Mouse (Mus musculus) G1E (cell line): ENCODE results near the gene Agpat3. TPM values are rescaled to one million over a fixed set of nuclear protein-coding genes. Genes with fewer than 3 reads are reported as not detected.

Experiments
- ATAC-seq: 2 replicates; pipeline ENCODE4 v1.8.0; 2016; ENCODE audit warnings: mild to moderate bottlenecking; ENCODE audit not compliant: insufficient number of reproducible peaks, poor library complexity, low FRiP score, severe bottlenecking; ENCODE audit errors: extremely low read depth
- DNase-seq: peaks from one replicate; pipeline ENCODE4 v3.0.0; 2012; ENCODE audit warnings: low spot score
- H3K27me3 ChIP-seq: 2 replicates; pipeline ENCODE4 v1.6.1; 2012; ENCODE audit warnings: mild to moderate bottlenecking, low read length, inconsistent platforms; ENCODE audit not compliant: insufficient read depth
- H3K36me3 ChIP-seq: replicated peaks from 2 replicates; pipeline ENCODE3; 2012; ENCODE audit warnings: mild to moderate bottlenecking, inconsistent platforms
- H3K4me1 ChIP-seq: 2 replicates; pipeline ENCODE4 v1.6.1; 2012; ENCODE audit warnings: low read depth, low read length, inconsistent platforms, mixed read lengths; ENCODE audit not compliant: insufficient read depth
- H3K4me3 ChIP-seq: 2 replicates; pipeline ENCODE4 v1.5.1; 2012; ENCODE audit warnings: low read depth, mild to moderate bottlenecking, inconsistent platforms, low read length, moderate library complexity, mixed read lengths
- H3K9me3 ChIP-seq: replicated peaks from 2 replicates; pipeline ENCODE4 v1.6.1; 2012; ENCODE audit warnings: inconsistent platforms
- CTCF ChIP-seq: IDR thresholded peaks from 2 replicates; pipeline ENCODE4 v1.5.1; 2012; ENCODE audit warnings: low read depth, low read length, inconsistent platforms, mixed read lengths
- GATA1 ChIP-seq: IDR thresholded peaks from 2 replicates; pipeline ENCODE4 v1.6.1; 2012; ENCODE audit warnings: borderline replicate concordance, low read length, inconsistent platforms, mixed read lengths
- GATA2 ChIP-seq: IDR thresholded peaks from 2 replicates; pipeline ENCODE4 v1.6.1; 2012; ENCODE audit warnings: low read depth, low read length, inconsistent platforms, borderline replicate concordance
- POLR2AphosphoS5 ChIP-seq: IDR thresholded peaks from 2 replicates; pipeline ENCODE4 v1.6.1; 2012; ENCODE audit warnings: low read depth, low read length, inconsistent platforms; ENCODE audit not compliant: insufficient replicate concordance
- TAL1 ChIP-seq: conservative IDR thresholded peaks from 2 replicates; pipeline ENCODE4 v1.6.1; 2012; ENCODE audit warnings: low read depth, low read length, inconsistent platforms, mixed read lengths
- polyA plus RNA-seq: library from polyadenylated mRNA; stranded (reverse); fragments of >175 nt; gene quantifications from 2 replicates; pipeline ENCODE4 v1.2.3, GENCODE M21; 2012
- total RNA-seq, 2 experiments: library from RNA; stranded (forward) in 1 of 2; stranded (reverse) in 1 of 2; fragments of 200-1000 nt in 1 of 2; fragments of >200 nt in 1 of 2; fragmentation: Nextera tagmentation in 1 of 2; gene quantifications; 2 replicates each; pipeline ENCODE4 v1.2.3; 2014 to 2017

Gene Agpat3
- total and polyA plus RNA-seq, 3 experiments, result 2.3 to 2.9 (median 2.3) TPM

GRCm38 (mm10) chr10:78233161-78233560 is 119.1 kb downstream of the Agpat3 start:
- no peaks in the 10 kb centered on the region for H3K9me3 ChIP-seq
- no peaks in the 10 kb centered on the region for H3K27me3 ChIP-seq
- no peak overlapping the region for H3K4me3 ChIP-seq
- DNase-seq (no peak), ATAC-seq (no peak)
- TF ChIP-seq TAL1, result no peak
- no peak for TF ChIP-seq GATA2
- no peak for TF ChIP-seq CTCF
- TF ChIP-seq GATA1, result no peak
- no peak for TF ChIP-seq POLR2AphosphoS5
- H3K36me3 ChIP-seq, result peaks cover 90% of the 10 kb centered on the region
- peaks cover 39% of the 10 kb centered on the region for H3K4me1 ChIP-seq

- ATAC-seq, result no peak
- Histone ChIP-seq H3K36me3 (peaks cover 90% of the 10 kb centered on the region), H3K27me3 (no peaks in the 10 kb centered on the region), H3K4me1 (peaks cover 38% of the 10 kb centered on the region), H3K9me3 (no peaks in the 10 kb centered on the region), H3K4me3 (no peak overlapping the region)
- no peak for DNase-seq
- TF ChIP-seq GATA2 (no peak), TAL1 (no peak), POLR2AphosphoS5 (no peak), CTCF (no peak), GATA1 (no peak)
Measured at GRCm38 (mm10) chr10:78232301-78232980, 119.8 kb downstream of the Agpat3 start.

- ATAC-seq (no peak), DNase-seq (no peak)
- Histone ChIP-seq H3K27me3 (no peaks in the 10 kb centered on the region), H3K4me1 (peaks cover 35% of the 10 kb centered on the region), H3K9me3 (no peaks in the 10 kb centered on the region), H3K4me3 (no peak overlapping the region), H3K36me3 (peaks cover 81% of the 10 kb centered on the region)
- no peak for TF ChIP-seq GATA1
Measured at GRCm38 (mm10) chr10:78228560-78228928, 123.7 kb downstream of the Agpat3 start.

GRCm38 (mm10) chr10:78227875-78228559 is 124.3 kb downstream of the Agpat3 start:
- Histone ChIP-seq H3K36me3 (peaks cover 81% of the 10 kb centered on the region), H3K27me3 (no peaks in the 10 kb centered on the region), H3K4me1 (peaks cover 31% of the 10 kb centered on the region), H3K9me3 (no peaks in the 10 kb centered on the region), H3K4me3 (no peak overlapping the region)
- no peak for TF ChIP-seq GATA2
- no peak for TF ChIP-seq CTCF
- no peak for TF ChIP-seq TAL1
- TF ChIP-seq GATA1, result no peak
- no peak for TF ChIP-seq POLR2AphosphoS5
- ATAC-seq (no peak), DNase-seq (no peak)

- peaks cover 30% of the 10 kb centered on the region for H3K4me1 ChIP-seq
Measured at GRCm38 (mm10) chr10:78224136-78224535, 128.2 kb downstream of the Agpat3 start.

GRCm38 (mm10) chr10:78222908-78223307 is 129.4 kb downstream of the Agpat3 start:
- no peak for TF ChIP-seq GATA2
- no peak for TF ChIP-seq TAL1
- no peak for TF ChIP-seq GATA1
- no peak for TF ChIP-seq CTCF
- TF ChIP-seq POLR2AphosphoS5, result no peak
- ATAC-seq, result no peak
- H3K4me3 ChIP-seq, result no peak overlapping the region
- no peaks in the 10 kb centered on the region for H3K9me3 ChIP-seq
- H3K27me3 ChIP-seq, result no peaks in the 10 kb centered on the region
- no peak for DNase-seq
- peaks cover 83% of the 10 kb centered on the region for H3K36me3 ChIP-seq
- peaks cover 24% of the 10 kb centered on the region for H3K4me1 ChIP-seq

More at GRCm38 (mm10) chr10:78224136-78224535, 128.2 kb downstream of the Agpat3 start:
- no peak for DNase-seq
- Histone ChIP-seq H3K4me3 (no peak overlapping the region), H3K9me3 (no peaks in the 10 kb centered on the region), H3K27me3 (no peaks in the 10 kb centered on the region), H3K36me3 (peaks cover 83% of the 10 kb centered on the region)
- TF ChIP-seq TAL1 (no peak), GATA1 (no peak), CTCF (no peak), GATA2 (no peak), POLR2AphosphoS5 (no peak)
- no peak for ATAC-seq
